Mouse (Mus musculus) retina, embryonic 14.5 days (tissue): ENCODE results near the gene Ciao2b.
A peak's percentile ranks its signal among the peaks of the same experiment; 100 is the strongest.

Experiments
- DNase-seq: peaks from one replicate; pipeline ENCODE4 v3.0.0-alpha.2; 2015; ENCODE audit warnings: low spot score

Gene Ciao2b

DNA sequence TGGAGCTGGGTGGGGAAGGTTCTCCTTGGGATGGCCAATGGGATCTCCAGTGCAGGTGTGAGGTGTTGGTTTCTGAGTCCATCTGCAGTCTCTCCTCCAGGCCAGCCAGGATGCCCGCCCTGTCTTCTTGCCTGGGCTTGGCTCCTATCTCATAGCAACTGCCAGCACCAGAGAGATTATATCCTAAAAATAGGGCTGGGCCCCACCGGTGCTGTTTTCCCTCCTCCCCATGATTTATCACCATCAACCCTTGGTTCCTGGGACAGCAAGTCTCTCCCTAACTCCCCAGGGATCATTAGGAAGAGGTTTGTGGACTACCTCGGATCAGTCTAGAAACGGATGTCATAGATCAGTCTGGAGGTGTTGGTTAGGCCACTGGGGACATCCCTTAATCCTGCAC, 28.6 kb downstream of the Ciao2b start:
- no peak for DNase-seq

- DNase-seq = no peak
Measured at GRCm38 (mm10) chr8:104611613-104612012, 30.2 kb downstream of the Ciao2b start.

DNA sequence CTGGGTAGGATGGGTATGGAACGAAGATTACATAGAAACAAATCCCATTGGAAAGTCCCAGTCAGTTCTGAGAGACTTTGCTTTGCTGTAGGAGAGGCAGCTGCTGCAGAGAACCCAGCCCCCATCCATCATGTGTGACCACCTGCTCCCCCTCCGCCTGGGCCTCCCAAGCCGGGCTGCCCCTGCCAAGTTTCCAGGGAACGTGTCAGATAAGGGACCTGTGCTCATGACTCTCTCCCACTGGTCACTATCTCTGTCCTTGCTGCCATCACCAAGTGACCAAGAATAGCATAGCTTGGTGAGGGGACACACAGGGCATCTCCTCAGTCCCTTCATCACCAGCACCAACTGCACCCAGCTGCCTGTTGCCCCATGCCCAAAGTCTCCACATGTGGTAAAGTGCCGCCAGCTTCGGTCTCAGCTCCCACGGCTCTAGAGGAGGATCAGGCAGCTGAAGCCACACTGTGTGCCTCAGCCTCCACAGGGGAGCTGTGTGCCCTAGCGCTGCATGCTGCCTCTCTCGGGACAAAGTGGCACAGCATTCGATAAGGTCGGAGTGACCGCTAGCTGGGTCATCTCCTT, 31.5 kb downstream of the Ciao2b start:
- DNase-seq = no peak

DNA sequence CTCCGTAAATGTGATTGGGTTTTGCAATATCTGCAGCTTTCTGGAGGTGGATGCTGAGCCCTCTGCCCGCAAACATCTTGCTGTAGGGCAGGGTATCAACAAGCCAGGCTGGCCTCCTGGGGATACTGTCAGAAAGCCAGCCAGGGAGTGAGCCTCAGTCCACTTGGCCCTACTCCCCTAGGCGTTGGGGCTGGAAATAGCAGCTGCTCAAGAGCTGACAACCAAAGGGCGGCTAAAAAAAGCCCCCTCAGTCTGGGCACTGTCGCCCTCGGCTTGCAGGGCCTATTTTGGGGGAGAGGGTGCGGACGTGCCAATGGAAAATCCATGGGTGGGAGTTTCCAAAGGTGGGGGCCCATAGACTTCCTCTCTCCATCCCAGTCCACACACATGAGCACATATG, 32.5 kb downstream of the Ciao2b start:
- DNase-seq = no peak

DNA sequence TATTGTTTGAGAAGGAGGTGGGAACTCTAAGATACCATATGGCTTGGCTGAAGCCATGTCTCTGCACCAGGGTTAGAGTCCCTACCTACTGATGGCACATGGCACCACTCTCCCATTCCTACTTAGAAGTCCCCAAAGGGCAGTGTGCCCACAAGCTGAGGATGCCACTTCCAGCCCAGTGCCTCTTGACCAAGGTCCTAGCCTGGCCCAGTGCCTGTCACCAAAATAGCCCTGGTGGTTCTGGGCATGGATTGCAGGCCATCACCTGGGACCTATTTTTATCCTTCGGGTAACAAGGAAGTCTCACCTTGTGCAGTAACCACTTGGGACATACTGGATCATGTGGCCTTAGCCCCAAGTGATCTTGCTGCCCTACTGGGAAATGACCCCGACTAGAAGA, 33.8 kb downstream of the Ciao2b start:
- DNase-seq = no peak

DNA sequence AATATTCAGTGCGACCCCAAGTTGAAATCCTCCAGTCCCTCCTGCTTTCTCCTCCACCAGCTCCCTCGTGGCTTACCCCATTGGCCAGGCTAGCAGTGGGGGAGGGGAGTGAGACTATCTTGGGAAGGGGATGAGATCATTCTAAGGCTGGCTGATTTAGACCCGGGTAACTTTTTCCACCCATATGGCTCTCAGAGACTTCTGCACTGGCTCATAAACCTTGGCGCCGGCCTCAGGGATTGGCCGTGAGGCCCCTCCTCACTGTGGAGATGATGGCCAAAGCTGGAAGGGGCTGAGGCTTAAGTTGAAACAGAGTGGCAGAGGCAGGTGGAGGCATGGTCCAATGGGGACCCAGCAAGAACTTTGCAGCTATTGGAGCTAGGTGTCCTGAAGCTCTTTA, 35.4 kb downstream of the Ciao2b start:
- DNase-seq = no peak

DNA sequence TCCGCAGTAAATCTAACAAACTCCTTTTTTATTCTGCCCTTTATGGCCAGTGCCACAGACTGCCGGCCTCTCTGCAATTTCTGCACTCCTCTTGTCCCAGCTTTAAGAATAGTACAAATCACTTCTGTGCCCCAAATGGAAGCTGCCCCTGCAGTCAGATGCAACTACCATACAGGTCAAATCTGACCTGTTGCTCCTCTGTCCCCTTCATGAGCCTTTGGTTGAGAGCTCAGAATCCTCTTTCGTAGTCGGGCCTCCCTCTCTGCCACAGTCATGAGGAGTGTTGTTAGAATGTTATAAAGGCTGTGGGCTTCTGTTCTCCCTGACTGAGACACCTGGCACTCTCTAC, 38.5 kb downstream of the Ciao2b start:
- DNase-seq = no peak

DNA sequence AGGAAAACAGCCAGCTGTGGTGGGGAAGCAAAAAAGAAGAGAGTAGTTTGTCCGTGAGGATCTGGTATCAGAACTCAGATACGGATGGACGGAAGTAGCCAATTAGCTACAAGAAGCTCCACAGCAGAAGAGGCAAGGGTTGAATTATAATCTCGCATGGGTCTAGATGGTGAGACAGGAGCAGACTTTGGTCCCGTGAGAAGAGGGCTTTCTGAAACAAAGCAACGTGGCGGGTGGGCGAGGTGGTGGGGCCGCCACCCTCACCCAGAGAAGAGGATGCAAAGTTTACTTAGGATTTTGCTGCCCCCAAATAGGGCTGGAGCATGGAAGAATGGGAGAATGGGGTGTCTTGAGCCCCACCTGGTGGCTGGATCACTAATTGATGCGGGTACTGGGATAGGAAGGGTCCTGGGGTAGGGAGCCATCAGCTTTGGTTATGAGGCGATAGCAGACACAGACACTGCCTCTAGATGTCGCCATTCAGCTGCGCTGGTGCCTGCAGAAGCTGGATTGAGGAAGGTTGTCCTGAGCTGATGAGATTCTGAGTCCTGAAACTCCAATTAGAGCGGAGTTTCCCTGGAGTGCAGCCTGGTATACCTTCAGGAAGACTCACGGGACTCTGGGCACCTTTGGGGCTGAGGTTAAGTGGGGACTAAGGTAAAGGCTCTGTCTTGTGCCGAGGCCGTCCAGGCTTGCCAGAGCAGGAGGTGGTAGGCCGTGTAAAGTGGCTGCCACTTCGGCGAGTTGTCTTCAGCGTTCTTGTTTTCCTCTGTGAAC, 39.1 kb downstream of the Ciao2b start:
- peak; percentile 97 for DNase-seq

DNA sequence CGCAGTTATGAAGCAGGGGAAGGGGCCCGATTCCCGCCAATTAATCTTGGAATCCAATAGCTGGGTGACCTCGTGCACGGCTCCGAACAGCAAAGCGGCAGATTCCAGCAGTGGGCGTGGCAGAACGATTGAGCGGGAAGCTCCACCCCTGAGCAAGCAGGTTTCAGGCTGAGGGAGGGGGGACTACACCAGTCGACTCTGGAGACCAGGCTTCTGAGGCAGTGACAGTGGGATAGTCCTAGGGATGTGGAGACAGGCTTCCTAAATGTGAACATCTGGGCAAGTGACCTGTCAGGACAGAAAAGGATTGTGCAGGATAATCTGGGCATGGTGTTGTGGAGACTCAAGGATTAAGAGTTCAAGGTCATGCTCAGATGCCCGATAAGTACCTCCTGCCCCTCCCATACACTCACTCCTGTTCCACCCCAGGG, 39.8 kb downstream of the Ciao2b start:
- peak; percentile 37 for DNase-seq

DNA sequence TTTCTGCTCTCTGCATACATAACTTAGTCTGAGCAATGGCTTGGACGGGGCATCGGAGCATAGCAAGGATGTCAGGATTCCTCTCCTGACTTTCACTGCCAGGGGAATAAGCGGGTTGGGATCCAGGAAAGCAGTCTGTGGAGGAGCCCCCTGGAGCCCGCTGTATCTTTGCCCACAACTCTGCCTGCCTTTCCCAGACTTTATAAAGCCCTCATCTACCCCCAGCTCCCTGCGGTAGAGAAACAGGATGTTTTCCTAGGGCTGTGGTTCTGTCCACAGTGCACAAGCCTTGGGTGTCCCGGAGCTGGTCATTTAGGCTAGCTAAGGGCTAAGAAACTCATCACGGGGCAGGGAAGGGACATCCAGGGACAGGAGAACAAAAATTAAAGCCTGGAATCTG, 40.4 kb downstream of the Ciao2b start:
- no peak for DNase-seq

GRCm38 (mm10) chr8:104598496-104598895, 43.3 kb downstream of the Ciao2b start:
- DNase-seq = no peak

GRCm38 (mm10) chr8:104597656-104598055, 44.1 kb downstream of the Ciao2b start:
- no peak for DNase-seq

DNA sequence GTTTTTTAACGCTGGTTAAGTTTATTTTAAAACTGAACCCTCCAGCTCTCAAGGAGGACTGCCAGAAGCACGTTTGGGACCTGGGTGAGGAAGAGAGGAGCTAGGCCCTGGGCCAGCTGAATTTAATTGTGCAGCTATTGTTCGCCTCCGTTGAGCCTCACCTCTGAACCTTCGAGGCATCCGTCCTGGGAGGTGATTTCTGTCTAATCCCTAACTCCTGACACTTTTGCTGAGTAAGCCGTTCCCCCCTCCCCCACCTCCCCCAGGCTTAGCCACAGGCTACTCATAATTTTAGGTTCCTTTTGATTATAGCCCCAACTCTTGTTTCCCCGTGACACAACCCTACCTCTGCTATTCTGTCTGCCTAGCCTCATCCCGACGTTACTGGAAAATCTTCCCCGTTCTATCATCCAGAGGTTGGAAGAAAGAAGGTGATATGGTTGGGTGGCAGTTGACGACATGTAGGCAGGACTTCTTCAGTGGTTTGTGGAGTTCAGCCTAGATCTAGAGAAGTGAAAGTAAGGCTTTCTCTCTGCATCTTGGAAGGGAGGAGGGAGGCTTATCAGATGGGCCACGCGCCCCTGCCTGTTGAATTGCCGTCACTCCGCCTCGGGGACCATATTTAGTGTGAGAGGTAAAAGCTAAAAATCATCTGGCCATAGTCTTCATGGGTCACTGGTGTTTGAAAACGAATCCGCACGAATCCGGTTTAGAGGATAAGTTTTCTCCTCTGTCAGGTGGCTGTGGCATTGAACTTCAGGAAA, 45.8 kb downstream of the Ciao2b start:
- DNase-seq = no peak

DNA sequence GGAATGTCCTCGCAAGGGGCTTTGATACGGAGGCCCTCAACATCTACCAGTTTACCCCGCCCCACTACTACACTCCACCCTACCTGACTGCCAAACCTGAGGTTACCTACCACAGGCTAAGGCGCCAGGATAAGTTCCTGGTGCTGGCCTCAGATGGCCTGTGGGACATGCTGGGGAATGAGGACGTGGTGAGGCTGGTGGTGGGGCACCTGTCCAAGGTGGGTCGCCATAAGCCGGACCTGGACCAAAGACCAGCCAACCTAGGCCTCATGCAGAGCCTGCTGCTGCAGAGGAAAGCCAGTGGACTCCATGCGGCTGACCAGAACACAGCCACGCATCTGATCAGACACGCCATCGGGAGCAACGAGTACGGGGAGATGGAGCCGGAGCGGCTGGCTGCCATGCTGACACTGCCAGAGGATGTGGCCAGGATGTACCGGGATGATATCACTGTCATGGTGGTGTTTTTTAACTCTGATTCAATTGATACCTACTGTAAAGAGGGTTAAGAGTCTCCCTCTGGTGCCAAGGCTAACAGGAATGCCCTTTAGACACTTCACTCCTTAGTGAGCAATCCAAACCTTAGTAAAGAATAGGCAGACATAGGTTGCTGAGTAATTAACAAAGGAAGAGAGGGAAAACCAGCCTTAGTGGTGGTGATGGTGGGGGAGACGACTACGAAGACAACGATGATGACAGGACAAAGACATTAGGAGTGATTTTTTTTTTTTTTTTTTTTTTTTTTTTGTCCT, 47.0 kb downstream of the Ciao2b start:
- DNase-seq = no peak

DNA sequence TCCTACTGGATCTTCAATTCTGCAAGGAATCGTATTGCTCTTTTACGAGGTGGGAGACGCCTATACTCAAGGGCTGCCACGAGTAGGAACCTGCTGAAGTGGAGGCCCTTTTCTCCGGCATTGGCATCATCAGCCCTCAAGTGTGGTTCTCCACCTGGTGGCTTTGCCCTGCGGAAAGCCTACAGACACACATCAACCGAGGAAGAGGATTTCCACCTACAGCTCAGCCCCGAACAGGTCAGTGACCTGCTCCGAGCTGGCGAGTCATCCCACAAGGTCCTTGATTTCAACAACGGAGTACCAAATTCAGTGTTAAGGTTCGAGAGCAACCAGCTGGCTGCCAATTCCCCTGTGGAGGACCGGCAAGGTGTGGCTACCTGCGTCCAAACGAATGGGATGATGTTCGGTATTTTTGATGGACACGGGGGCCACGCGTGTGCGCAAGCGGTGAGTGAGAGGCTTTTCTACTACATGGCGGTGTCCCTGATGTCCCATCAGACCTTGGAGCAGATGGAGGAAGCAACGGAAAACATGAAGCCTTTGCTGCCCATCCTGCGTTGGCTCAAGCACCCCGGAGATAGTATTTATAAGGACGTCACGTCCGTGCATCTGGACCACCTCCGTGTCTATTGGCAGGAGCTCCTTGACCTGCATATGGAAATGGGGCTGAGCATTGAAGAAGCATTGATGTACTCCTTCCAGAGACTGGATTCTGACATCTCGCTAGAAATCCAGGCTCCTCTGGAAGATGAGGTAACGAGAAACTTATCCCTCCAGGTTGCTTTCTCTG, 48.0 kb downstream of the Ciao2b start:
- DNase-seq = no peak

DNA sequence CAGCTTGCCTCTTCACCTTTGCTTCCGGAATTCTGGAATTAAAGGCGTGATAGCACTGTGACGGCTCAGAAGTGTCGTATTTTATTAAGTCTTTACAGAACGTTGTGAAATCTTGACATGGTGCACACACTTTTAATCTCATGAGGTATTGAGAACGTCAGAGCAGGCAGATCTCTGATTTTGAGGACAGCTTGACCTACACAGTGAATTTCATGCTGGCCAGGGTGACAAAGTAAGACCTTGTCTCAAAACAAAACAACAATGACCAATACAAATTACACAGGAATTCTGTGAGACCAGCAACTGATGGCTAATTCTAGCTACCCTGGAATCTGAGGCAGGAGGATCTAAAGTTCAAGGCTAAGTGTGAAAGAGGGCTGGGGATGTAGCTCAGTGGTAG, 49.2 kb downstream of the Ciao2b start:
- DNase-seq = no peak

GRCm38 (mm10) chr8:104591856-104592255, 49.9 kb downstream of the Ciao2b start:
- DNase-seq = no peak

GRCm38 (mm10) chr8:104591133-104591834, 50.5 kb downstream of the Ciao2b start, which contains the start of gene Pdp2:
Gene Pdp2, plus strand, starts transcription at chr8:104591451.
- DNase-seq = peak; percentile 94

- no peak for DNase-seq
Measured at GRCm38 (mm10) chr8:104590284-104590683, 51.5 kb downstream of the Ciao2b start.
